Mouse (Mus musculus) ES-Bruce4 (cell line): ENCODE results near the gene Acvr2b. TPM values are rescaled to one million over a fixed set of nuclear protein-coding genes. Genes with fewer than 3 reads are reported as not detected.

Source experiments
- H3K27ac ChIP-seq: 2 replicates; pipeline ENCODE4 v1.5.1; 2012; ENCODE audit warnings: low read length, inconsistent platforms; ENCODE audit not compliant: insufficient read depth
- H3K27me3 ChIP-seq: 2 replicates; pipeline ENCODE4 v1.6.1; 2012; ENCODE audit warnings: mild to moderate bottlenecking, low read length, inconsistent platforms; ENCODE audit not compliant: control insufficient read depth, poor library complexity, insufficient read depth, severe bottlenecking
- H3K36me3 ChIP-seq: 2 replicates; pipeline ENCODE4 v1.6.1; 2012; ENCODE audit warnings: inconsistent platforms, mild to moderate bottlenecking, low read length, moderate library complexity; ENCODE audit not compliant: control insufficient read depth, poor library complexity, insufficient read depth, severe bottlenecking
- H3K4me1 ChIP-seq: one replicate; pipeline ENCODE4 v1.8.1; 2011; ENCODE audit warnings: low read length; ENCODE audit not compliant: control insufficient read depth, insufficient read depth
- H3K4me3 ChIP-seq: 2 replicates; pipeline ENCODE4 v1.5.1; 2011; ENCODE audit warnings: low read depth, mild to moderate bottlenecking, low read length
- H3K9ac ChIP-seq: 2 replicates; pipeline ENCODE4 v1.6.1; 2012; ENCODE audit warnings: low read depth, mild to moderate bottlenecking, inconsistent platforms; ENCODE audit not compliant: poor library complexity, severe bottlenecking
- H3K9me3 ChIP-seq: replicated peaks from 2 replicates; pipeline ENCODE4 v1.6.1; 2012; ENCODE audit warnings: mild to moderate bottlenecking, low read length, inconsistent platforms; ENCODE audit not compliant: control insufficient read depth, poor library complexity, insufficient read depth, severe bottlenecking
- CTCF ChIP-seq: IDR thresholded peaks from one replicate; pipeline ENCODE4 v1.8.1; 2011; ENCODE audit warnings: low read depth, low read length
- EP300 ChIP-seq: IDR thresholded peaks from 2 replicates; pipeline ENCODE4 v1.6.1; 2011; ENCODE audit warnings: low read depth, low read length; ENCODE audit not compliant: insufficient read depth
- POLR2A ChIP-seq: IDR thresholded peaks from one replicate; pipeline ENCODE4 v1.8.1; 2011; ENCODE audit warnings: low read length; ENCODE audit not compliant: insufficient read depth
- polyA plus RNA-seq: library from polyadenylated mRNA; stranded (reverse); fragments of >200 nt; gene quantifications from 2 replicates; pipeline ENCODE4 v1.2.4, GENCODE M21; 2011; ENCODE audit warnings: low read depth; ENCODE audit not compliant: missing spikeins, insufficient read depth, insufficient read length

Gene Acvr2b
- polyA plus RNA-seq, 1 experiment, result 52.1 TPM

DNA sequence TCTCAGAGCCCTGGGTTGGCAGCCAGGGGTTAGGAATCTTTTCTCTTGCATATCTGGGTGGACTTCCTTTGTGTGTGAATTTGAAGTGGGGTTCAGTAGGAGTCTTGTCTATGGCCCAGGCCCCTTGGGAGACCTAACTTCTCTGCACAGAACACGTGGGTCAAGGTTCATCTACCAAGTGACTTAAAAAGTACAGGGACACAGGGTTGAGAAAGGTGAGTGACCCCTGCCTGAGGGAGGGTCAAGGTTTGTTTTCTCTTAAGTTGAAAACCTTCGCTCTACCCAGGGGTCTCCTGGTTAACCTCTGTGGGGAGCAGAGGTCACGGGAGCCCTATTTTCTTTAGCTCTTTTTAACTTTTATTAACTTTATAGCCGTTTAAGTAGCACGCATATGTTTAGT, 7.9 kb downstream of the Acvr2b start:
- Histone ChIP-seq H3K9me3 (no peaks in the 10 kb centered on the region), H3K4me3 (no peak overlapping the region), H3K4me1 (peaks cover 9% of the 10 kb centered on the region), H3K9ac (no peak overlapping the region), H3K36me3 (no peaks in the 10 kb centered on the region), H3K27me3 (no peaks in the 10 kb centered on the region), H3K27ac (no peak overlapping the region)
- no peak for TF ChIP-seq EP300
- TF ChIP-seq POLR2A, result no peak
- no peak for TF ChIP-seq CTCF

GRCm38 (mm10) chr9:119418025-119418424, 16.1 kb downstream of the Acvr2b start:
- Histone ChIP-seq H3K9me3 (no peaks in the 10 kb centered on the region), H3K4me1 (no peaks in the 10 kb centered on the region), H3K36me3 (no peaks in the 10 kb centered on the region), H3K4me3 (no peak overlapping the region), H3K27ac (no peak overlapping the region), H3K27me3 (no peaks in the 10 kb centered on the region), H3K9ac (no peak overlapping the region)
- TF ChIP-seq EP300 (no peak), POLR2A (no peak), CTCF (no peak)

GRCm38 (mm10) chr9:119419852-119420438, 18.0 kb downstream of the Acvr2b start:
- H3K27me3 ChIP-seq, result no peaks in the 10 kb centered on the region
- no peak overlapping the region for H3K9ac ChIP-seq
- no peaks in the 10 kb centered on the region for H3K36me3 ChIP-seq
- no peak overlapping the region for H3K27ac ChIP-seq
- peaks cover under 1% of the 10 kb centered on the region for H3K4me1 ChIP-seq
- no peaks in the 10 kb centered on the region for H3K9me3 ChIP-seq
- no peak for TF ChIP-seq POLR2A
- H3K4me3 ChIP-seq, result no peak overlapping the region

GRCm38 (mm10) chr9:119425217-119425975, 23.5 kb downstream of the Acvr2b start:
- no peak overlapping the region for H3K27ac ChIP-seq
- no peaks in the 10 kb centered on the region for H3K27me3 ChIP-seq
- H3K4me1 ChIP-seq, result peaks cover 2% of the 10 kb centered on the region
- no peak overlapping the region for H3K4me3 ChIP-seq
- H3K9ac ChIP-seq, result no peak overlapping the region
- 0 out of 2 replicates have a peak, but pooled peaks cover 4% of the 10 kb centered on the region for H3K36me3 ChIP-seq
- no peaks in the 10 kb centered on the region for H3K9me3 ChIP-seq
- TF ChIP-seq CTCF (no peak), POLR2A (no peak), EP300 (no peak)

DNA sequence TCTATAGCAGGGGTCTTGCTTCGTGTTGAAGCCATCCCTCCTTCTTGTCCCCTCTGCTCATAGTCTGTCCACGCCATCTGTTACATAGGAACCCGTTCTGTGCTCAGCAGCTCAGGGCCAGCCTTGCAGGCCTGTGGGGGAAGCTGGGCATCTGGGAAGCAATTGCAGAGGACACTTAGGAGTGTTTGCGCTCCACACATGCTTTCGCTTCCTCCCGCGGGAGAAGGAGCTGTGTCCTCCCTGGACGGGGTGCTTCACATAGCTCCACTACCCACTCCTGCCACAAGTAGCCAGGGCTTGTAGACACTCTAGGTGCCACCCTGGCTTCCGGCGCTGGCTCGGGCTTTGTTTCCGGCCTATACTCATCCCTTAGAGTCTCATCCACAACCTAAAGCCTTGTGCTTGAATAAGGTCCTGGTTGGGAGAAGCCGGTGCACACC, 24.1 kb downstream of the Acvr2b start:
- Histone ChIP-seq H3K9ac (no peak overlapping the region), H3K4me3 (no peak overlapping the region), H3K27ac (no peak overlapping the region), H3K27me3 (no peaks in the 10 kb centered on the region), H3K9me3 (no peaks in the 10 kb centered on the region), H3K36me3 (0 out of 2 replicates have a peak, but pooled peaks cover 4% of the 10 kb centered on the region), H3K4me1 (peaks cover 2% of the 10 kb centered on the region)
- TF ChIP-seq CTCF, result no peak

DNA sequence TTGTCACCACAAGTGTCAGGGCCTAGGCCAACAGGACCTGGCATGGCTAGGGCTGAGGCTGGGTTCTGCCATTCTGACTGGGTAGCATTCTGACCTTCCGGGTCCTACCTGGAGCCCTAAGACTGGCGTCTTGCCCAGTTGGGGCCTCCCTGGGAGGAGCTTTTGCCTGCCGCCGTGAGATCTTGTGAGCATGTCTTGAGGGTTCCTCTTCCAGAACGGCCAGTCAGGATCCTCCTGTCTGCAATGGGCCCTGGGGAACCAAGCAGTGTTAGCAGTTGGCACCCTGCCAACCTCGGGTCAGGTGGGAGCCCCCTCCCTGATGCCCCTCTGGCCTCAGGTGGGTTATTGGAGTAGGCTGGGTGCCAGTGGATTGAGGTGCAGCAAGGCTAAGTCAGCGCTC, 24.6 kb downstream of the Acvr2b start:
- H3K9ac ChIP-seq, result no peak overlapping the region
- no peaks in the 10 kb centered on the region for H3K27me3 ChIP-seq
- TF ChIP-seq EP300 (no peak), POLR2A (no peak), CTCF (no peak)
- H3K27ac ChIP-seq, result no peak overlapping the region
- 0 out of 2 replicates have a peak, but pooled peaks cover 4% of the 10 kb centered on the region for H3K36me3 ChIP-seq
- H3K9me3 ChIP-seq, result no peaks in the 10 kb centered on the region
- peaks cover 2% of the 10 kb centered on the region for H3K4me1 ChIP-seq
- H3K4me3 ChIP-seq, result no peak overlapping the region
